Mouse (Mus musculus): ENCODE data around the gene Hat1.

The Hat1 gene

DNA sequence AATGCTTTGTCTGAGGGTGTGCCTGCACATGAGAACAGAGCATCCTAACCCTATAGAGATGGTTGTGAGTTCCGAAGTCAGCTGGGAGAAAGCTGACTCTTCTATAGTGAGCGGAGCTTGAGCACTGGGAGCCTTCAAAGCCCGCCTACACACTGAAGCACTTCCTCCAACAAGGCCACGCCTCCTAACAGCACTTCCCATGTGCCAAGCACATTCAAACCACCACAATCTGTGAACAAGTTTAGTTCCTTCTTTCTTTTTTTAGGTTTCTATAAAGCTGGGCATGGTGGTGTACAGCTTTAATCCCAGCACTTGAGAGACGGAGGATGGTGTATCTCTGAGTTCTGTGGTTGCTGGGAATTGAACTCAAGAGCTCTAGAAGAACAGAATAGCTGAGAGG is 11.3 kb upstream of the Hat1 start:
- no peak for DNase-seq

DNA sequence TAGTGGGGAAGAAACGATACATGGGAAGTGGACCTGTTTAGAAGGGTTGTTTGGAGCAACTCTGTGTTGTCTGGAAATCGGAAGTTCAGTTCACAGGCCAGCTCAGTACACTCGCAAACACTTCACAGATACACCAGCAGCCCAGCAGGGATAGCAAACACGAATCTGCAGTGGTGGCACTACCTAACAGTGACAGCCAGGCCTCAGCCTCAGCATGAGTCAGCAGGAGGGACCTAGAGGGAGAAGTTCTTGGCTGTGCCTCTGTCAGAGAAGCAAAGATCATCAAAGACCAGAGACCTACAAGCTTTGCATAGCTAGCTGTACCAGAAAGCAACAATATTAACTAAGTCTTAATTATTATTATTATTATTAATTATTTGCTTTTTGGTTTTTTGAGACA is 6.8 kb upstream of the Hat1 start:
- DNase-seq, result no peak

DNA sequence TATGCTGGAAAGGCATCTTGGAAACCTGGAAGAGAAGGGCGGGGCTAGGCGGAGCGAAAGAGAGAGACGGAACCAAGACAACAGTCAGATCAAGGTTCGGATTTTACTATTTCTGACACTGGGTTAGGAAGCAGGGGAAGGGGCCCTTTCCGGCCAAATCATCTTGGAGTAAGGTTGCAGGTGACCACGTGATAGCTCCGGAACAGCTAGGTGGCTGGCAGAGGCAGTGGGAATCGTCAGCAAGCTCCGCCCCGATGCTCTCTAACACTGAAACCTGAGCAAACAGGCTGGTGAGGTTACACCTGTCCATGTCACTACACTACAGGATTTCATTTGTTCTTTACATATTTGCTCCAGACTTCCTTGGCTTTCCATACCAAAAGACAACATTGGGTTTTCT is 4.9 kb upstream of the Hat1 start:
- DNase-seq, result no peak

DNA sequence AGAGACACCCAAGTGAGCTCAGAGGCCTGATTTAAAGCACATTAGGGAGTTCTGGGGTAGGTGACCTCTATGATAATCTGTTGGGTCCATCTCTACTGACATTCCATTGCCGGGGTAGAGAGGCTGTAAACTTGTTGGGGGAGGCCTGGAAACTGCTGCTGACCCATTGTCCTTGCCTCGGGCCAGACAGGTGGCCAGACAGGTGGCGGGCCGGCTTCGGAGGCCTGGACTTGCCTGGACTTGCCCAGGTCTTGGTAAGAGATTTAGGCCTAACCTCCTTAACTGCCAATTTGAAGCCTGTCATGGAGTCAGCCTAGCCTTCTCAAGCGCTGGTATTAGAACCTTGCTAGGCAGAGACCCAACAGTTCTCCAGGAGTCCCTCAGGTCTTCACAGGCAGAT is 992 bp upstream of the Hat1 start:
- peak in 1 of 2 experiments; percentile 11 for DNase-seq

DNA sequence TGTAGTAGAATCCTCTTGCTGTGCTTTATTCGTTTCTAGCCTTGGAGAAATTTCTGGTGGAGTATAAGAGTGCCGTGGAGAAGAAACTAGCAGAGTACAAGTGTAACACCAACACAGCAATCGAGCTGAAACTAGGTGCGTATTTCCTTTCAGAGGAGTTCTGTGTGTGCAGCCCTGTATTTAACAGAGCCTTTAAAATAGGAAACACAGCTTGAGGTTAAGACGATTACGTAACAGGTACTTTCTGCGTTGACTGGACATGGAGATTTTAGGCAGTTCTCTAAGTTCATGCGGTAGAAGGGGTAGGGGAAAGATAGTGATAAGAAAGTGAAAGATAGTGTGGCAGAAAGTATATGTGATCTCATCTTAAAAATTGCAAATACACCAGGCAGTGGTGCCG is 1.1 kb downstream of the Hat1 start:
- no peak for DNase-seq

DNA sequence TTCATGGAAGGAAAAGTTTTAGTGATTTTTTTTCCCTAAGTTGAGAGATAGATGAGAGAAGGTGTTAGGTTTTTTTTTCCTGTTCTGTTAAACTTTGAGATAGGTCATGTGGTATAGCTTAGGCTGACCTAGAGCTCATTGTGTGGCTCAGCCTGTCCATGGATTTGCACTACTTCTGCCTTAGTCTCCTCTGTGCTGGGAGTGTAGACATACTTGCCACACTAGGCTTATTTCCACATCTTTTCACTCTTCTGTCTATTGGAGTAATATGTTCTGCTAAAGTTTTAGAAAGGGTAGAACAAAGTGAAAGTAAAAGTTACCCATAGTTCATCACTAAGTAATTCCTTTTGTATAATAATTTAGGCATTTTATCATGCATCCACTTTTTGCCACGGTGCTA is 16.9 kb downstream of the Hat1 start:
- no peak for DNase-seq

DNA sequence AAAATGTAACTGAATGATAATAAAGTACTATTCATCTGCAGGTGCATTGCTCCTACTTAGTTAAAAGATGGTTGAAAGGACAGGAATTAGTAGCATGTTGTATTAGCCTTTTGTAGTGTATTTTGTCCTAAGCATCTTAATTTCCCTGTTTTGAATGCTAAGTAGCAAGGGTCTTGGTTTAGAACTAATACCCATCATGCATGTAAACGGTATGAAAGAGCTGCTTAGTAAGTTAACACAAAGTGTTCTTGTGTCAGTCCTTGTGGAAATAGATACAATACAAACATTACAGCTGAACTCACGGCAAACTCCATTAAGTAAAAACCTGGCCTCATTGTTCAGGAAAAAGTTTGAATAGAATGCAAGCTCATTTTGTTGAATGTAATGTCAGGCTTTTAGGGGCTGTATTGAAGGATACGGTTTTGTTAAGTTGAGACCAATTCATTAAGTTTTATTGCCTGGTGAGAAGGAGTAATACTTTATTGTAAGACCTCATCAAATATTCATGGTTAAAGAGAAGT is 30.1 kb downstream of the Hat1 start:
- DNase-seq, result no peak

DNA sequence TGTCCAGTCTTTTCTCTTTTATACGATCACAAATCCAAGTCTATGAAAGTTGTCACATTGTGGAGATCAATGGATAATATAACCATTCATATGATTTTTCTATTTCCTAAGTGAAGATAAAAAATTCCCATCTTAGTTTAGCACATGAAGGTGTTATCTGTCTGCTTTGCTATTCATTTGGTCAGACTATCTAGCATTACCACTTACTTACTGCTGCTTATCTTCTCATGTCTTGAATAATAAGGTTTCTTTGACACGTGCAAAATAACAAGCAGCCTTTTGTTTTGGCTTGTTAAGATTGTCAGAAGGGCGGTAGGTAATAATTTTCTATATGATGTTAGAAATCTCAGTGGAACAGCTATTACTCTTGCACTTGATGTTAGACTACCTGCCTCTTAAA is 30.6 kb downstream of the Hat1 start:
- DNase-seq, result no peak

DNA sequence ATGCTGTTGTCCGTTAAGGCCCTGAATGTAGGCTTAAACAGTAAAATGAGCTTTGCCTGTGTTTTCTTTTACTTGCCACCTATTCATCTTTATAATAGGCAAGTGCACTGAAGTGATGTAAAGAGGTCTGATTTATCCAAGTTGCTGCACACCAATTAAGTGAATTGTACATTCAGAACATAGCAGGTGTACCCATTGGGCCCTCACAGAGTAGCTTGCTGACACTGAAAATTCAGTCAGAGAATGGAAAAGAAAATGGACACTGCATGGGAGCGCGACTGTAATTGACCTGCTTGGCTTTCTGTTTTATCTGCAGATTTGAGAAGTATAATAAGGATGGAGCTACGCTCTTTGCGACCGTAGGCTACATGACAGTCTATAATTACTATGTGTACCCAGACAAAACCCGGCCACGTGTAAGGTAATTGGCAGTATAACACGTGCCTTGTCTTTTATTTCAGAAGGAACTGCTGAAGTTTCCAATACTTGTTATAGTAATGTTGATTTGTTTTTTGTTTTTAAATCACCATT is 32.2 kb downstream of the Hat1 start:
- no peak for DNase-seq

DNA sequence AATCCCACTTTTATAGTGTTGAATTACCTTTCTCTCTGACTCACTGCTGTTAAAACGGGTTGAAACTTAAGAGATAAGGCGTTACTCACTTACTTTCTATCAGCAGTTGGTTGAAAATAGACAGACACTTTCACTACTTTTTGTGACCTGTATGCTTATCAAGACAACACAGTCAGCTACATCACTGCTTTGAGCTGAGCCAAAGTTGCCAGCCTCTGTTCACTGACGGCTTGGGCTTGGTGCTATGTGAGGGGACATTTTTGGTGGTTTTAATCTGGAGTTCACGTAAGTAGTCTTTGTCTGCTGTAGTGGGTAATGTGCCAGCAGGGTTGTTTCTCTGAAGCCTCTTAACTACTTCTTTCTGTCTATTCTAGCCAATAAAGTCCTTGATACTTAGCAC is 35.8 kb downstream of the Hat1 start:
- no peak for DNase-seq

DNA sequence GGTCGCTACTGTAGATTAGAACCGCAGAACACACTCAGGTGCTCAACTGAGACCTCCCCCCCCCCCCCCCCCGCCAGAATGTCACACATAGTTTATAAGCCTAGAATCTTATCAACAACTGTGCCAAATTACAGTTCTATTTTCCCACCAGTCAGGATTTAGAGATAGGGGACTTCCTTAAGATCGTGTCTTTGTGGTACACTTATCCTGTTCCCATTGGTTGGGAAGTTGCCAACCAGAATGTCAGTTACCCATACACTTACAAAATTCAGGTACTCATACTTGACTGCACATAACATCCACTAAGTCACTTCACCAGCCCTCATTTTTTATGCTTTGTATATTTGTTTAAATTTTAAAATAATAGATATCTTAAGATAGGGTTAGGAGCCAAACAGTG is 46.7 kb downstream of the Hat1 start:
- no peak for DNase-seq

DNA sequence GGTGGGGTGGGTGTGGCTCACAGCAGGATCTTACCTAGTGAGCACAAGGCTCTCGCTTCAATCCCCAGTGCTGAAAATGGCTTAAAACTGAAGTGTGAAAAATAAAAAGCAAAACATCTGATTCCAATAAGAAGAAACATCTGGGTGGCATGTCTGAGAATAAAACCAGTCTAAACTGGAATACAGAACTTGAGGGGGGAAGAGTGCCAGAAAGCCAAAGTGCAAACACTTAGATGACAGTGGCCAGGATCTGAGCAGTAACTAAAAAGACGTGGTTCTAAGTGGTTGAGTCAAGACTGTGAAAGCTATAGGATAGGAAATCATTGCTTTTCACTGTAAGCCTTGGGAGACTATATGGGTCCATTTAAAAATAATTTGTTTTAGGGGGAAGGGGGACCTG is 54.6 kb downstream of the Hat1 start:
- DNase-seq, result no peak

DNA sequence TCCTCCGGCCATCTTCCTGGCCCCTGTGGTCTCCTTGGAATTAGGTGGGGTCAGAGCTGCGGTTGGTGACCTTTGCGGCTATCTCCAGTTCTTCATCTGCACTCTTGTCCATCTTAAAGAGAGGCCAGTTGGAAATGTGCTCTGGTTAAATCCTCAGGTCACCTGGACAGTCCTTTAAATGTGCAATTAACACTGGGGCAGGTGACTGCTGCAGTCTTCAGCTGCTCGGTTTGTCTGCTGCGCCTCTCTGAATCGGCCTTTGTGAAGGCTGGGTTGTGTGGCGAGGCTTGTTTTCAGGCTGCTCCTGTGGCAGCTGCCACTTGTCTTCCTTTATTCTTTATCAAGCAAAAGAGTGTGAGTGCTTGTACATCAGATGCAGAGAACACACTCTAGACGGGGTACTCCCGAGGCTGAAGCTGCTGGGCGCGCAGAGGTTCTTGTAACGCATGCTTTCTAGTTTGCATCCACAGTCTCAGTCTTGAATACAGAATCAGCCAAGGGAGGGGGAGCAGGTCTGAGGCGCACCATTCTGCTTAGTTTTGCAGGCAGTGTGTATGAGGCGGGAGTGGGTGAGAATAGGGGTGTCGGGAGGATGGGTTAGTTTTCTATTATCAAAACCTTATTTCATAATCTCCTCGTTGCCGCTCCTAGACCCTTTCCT is 56.9 kb downstream of the Hat1 start:
- no peak for DNase-seq

DNA sequence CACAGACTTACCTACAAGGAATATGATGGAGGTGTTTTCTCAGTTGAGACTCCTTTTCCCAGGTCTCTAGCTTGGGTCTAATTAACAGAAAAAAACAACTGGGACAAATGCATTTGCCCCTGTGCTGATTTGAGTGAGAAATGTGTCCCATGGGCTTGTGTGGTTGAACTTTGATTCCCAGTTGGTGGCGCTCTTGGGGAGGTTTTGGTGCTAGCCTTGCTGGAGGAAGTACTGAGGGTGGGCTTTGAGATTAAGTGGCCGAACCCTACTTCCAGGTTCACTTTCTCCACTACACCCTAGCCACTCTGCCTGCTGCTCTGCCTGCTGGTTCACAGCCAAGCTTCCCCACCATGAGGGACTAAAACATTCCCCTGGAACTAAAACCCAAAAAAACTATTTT is 60.8 kb downstream of the Hat1 start:
- DNase-seq, result no peak

DNA sequence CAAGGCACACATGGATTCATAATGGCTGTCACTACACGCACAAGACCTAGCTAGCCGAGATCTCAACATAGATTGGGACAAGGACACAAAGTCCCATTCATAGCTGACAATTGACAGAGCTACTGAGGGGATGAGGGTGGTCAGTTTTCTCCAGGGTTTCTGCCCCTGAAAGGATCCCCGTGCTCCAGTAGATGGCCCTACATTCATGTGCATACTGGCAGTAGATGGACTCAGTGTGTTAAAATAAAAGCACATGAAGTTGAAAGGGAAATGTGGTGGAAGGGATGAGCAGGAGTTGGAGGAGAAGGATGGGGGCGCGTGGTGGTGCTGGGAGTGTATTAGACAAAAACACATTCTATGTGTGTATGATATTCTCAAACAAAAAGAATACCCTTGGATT is 63.0 kb downstream of the Hat1 start:
- no peak for DNase-seq

DNA sequence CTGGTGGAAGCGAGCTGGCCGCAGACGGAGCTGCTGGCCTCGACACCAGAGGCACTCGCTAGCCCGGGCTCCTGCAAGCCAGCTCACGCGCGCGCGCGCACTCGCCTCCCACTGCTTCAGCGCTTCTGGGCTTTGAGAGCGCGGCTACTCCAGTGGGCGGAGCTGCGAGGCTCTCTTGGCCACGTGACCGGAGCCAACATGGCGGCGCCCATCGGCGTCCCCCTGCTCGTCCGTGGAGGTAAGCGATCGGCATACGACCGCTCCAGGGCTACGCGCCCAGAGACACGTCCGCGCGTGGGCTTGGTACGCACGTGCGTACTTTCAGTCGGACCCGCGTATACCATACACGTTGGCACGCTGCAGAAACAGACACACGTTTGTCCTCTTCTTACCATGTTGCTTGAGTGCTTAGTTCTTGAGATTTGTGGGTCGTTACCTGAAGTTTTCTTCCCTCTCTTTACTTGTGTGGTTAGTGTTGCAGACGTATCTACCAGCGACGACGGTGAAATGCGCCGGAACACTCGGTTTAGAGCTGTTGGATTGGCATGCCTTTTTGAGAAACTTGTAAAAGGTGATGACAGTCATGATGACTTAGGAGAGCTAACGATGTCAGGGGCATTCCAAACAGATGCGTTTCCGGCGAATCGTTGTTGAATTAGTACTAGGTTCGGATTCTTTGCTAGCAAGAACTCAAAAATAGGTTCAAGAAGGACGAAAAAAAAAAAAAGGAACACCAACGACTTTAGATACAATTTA is 64.6 kb downstream of the Hat1 start, which contains the start of gene Metap1d:
TSS of gene Metap1d (plus strand) at position 116 of the 756 bp plus-strand sequence.
- peak; percentile 96 to 98 for DNase-seq

DNA sequence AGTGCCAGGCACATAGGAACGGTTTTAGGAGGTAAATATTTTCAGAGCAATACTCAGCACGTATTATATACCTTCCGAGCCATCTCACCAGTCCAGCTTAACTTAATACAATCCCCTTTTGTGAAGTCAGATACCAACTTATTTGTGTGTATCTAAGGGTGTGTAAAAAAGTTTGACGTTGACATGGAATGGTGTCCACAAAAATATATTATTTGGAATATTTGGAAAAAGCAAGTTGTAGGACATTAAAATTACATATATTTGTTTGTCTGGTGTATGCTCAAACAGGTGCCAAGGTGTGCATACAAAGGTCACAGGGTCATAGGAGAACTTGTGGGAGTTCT is 65.1 kb downstream of the Hat1 start:
- no peak for DNase-seq

DNA sequence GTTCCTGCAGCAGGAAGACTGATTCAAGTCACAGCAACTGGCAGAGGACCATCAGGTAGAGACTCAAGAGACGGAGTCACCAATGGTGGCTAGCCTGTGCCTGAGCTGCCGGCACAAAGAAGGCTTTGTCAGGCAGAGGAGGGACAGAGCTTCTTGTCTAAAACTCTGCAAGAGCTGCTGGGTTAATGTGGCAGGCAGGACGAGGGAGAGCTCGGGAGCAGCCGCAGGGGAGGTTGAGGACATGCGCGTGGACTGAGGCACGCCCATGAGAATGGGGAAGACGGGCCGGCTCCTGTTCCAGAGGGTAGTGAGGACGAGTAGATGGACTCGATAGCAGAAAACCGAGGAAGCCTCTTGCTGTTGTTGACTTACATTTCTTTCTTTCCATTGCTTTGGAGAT is 69.9 kb downstream of the Hat1 start:
- DNase-seq, result no peak

DNA sequence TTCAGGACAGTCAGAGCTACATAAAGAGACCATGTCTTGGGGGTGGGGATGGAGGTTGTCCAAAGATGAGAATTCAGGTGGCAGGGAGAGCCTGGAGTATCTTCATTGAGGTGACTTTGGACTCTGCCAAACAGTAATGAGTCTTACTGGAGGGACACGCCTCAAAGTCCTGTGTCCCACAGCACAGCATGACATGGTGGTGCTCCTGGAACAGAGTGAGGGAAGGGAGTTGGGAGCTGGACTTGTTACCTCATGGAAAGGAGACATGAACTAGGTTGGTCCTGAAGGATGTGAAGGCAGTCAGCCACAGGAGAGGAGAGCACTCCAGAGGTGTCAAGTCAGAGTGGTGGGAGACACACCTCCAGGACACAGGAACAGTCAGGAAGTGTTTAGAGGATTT is 70.9 kb downstream of the Hat1 start:
- DNase-seq, result no peak

DNA sequence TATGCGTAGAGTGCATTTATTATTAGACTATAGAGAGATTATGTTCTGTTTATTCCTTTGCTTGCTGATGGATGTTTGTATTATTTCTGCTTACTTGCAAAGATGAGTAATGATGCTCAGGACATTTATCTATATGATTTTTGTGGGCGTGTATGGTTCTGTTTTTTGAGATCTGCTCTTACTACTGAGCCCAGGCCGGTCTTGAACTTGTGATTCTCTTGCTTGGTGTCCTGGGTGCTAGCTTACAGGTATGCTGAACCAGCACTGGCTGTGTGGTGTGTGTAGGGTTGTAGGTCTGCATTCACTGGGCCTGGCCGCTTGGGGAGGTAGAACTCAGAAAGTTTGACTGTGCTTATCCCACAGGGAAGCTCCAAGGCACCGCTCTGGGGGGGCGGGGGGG is 72.4 kb downstream of the Hat1 start:
- DNase-seq, result no peak

DNA sequence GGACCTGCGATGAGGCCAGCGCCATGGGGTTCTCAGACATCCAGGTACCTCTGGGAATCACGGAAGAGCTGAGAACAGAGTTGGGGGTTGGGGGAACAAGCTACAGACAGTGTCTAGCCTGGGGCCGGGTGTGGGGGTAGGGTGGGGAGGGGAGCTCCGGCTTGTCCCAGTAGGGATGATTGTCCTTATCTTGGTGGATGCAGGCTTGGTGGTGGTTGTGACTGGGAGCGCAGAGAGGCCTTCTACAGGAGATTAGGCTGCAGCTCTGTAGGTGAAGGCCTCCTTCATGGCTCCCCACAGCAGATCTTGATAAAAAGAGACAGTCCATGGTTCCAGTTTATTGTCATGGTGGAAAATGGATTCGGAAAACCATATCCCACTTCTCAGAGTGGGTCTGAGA is 72.8 kb downstream of the Hat1 start:
- DNase-seq, result no peak

DNA sequence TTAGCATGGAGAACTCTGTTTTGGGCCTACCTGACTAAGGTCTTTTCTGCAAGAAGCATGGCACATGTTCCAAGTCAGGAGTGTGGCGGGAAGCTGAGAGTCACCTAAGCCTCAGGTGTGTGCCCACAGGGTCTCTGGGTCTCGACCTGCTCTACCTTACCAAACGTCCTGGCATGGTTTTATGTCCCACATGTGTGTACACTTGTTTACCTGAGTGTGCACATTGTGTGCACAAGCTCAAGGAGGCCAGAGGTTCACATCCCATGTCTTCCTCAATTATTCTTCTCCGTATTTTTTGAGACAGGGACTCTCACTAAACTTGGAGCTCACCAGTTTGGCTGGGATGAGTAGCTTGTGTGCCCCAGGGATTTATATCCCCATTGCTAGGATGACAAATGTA is 73.3 kb downstream of the Hat1 start:
- DNase-seq, result no peak

DNA sequence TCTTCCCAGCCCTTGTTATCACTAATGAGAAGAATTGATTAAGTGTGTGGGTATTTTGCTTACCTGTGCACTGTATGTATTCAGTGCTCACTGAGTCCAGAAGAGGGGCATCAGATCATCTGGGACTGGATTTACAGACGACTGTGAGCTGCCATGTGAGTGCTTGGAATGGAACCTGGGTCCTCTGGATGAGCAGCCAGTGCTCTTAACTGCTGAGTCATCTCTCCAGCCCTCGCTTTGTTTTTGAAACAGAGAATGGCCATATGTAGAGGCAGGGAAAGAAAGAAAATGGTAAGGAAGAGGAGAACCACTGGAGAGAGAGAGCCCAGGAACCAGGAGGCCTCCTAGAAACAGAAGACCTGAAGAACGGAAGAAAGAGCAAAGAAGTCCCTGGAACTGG is 73.8 kb downstream of the Hat1 start:
- DNase-seq, result no peak

DNA sequence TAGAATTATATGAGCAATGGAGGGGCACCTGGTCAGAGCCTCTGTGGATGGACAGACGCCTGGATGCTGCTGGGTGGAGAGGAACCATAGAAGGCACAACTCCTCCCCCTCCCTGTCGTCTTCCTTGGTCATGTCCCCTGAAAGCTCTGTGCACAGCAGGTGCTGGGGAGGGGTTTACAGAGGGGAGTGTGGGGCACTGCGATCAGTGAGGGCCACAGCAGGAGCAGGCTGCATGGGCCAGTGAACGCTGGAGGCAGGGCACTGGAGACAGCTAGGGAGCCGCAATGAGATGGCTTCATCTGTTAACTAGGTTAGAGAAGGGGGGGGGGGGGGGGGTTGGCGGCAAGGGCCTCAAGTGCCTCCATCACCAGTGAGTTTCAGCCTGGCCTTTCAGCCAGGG is 77.3 kb downstream of the Hat1 start:
- DNase-seq, result peak in 1 of 2 experiments; percentile 17

Measured in cerebellum, postnatal 25 days (tissue).